Mouse (Mus musculus): ENCODE measurements around the gene Mutyh. TPM values are rescaled to one million over a fixed set of nuclear protein-coding genes. Genes with fewer than 3 reads are reported as not detected.

Mutyh gene
- polyA plus RNA-seq (2012; ENCODE audit: low replicate concordance) = 4.1 and 4.8 TPM in 2 replicates

DNA sequence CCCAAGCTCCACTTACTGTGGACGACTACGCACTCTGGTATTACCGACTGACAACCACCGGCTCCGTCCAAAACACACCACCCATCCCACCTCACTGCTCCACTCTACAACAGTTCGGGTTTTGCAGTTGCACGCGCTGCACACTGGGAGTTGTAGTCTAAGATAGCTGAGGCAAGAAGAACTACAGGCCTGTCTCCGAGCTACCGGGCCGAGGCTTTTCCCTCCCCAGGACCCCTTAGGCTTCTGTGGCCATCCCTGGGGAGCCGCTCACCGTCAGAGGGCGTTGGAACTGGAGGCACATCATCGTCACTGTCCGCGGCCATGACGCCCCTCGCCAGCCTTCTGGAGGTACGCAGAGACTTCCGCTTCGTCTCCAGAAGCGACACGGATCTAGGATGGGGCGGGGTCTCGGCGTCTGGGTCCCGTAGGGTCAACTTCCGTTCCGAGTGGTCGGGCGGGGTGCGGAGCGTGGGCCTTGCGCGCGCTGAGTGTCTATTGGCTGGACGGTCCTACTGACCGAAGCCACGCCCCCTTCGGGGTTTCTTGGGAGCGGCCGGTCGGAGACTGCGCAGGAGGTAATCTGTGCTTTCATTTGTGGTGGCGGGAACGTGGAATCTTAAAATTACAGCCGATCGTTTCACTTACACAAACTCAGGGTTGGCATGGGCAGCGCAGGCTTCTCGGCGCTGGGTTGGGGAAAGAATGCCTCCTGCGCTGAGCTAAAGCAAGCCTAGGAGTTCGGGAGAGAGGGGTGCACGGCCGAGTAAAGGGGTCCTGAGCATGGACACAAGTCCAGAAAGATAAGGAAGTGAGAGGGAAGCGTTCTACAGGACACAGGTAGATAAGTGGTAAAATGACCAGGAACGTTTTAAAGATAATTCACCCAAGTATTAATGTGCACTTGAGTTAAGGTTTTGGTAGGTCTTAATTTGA, at the start of gene Mutyh, which contains the start of gene Toe1:
TSS of gene Mutyh (plus strand) at position 527 of the 933 bp plus-strand sequence.
TSS of gene Toe1 (minus strand) at position 444 of the 933 bp plus-strand sequence.

DNA sequence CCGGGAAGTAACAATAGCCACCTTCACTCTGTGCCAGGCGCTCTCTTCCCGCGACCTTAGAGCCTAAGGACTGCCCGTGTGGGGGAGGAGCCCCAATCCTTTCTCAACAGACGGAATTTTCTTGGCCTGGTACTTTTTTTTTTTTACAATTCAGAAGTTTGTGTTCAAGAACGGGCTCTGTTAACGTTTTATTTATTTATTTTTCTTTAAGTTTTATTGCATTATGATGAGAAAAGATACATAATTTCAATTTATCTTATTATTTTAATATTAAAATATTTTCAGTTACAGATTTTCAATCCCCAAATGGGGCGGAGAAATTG, 14.1 kb downstream of the Mutyh start, which contains the start of gene Hpdl:
TSS of gene Hpdl (minus strand) at position 14 of the 323 bp plus-strand sequence.

Other genes with a start within 250 kb of the Mutyh start
- 0.32 and 0.99 TPM in 2 replicates for gene Ccdc17, start 211.1 kb upstream of the Mutyh start, polyA plus RNA-seq (2012; ENCODE audit: low replicate concordance)
- 1.5 and 41.3 TPM in 2 replicates for gene Nasp, start 179.8 kb upstream of the Mutyh start, polyA plus RNA-seq (2012; ENCODE audit: low replicate concordance)
- gene Akr1a1, start 156.0 kb upstream of the Mutyh start, polyA plus RNA-seq (2012; ENCODE audit: low replicate concordance) = 122 and 136 TPM in 2 replicates
- 0.86 and 18.9 TPM in 2 replicates for gene Prdx1, start 122.2 kb upstream of the Mutyh start, polyA plus RNA-seq (2012; ENCODE audit: low replicate concordance)
- 0.88 TPM in 1 of 2 replicates, not detected in the other for gene Mmachc, start 99.3 kb upstream of the Mutyh start, polyA plus RNA-seq (2012; ENCODE audit: low replicate concordance)
- gene Ccdc163, start 99.2 kb upstream of the Mutyh start, polyA plus RNA-seq (2012; ENCODE audit: low replicate concordance) = 1.6 and 2.3 TPM in 2 replicates
- gene Tesk2, start 86.8 kb upstream of the Mutyh start, polyA plus RNA-seq (2012; ENCODE audit: low replicate concordance) = 1.8 and 2.9 TPM in 2 replicates
- gene Toe1, start 83 bp upstream of the Mutyh start, polyA plus RNA-seq (2012; ENCODE audit: low replicate concordance) = 2.2 and 10.9 TPM in 2 replicates
- gene Hpdl, start 14.0 kb downstream of the Mutyh start, polyA plus RNA-seq (2012; ENCODE audit: low replicate concordance) = 1.8 and 2.8 TPM in 2 replicates
- gene Zswim5, start 69.7 kb downstream of the Mutyh start, polyA plus RNA-seq (2012; ENCODE audit: low replicate concordance) = 0.05 and 0.08 TPM in 2 replicates
- gene Urod, start 186.7 kb downstream of the Mutyh start, polyA plus RNA-seq (2012; ENCODE audit: low replicate concordance) = 14.6 and 47.6 TPM in 2 replicates
- 13.6 and 25.4 TPM in 2 replicates for gene Hectd3, start 187.6 kb downstream of the Mutyh start, polyA plus RNA-seq (2012; ENCODE audit: low replicate concordance)
- gene Eif2b3, start 211.7 kb downstream of the Mutyh start, polyA plus RNA-seq (2012; ENCODE audit: low replicate concordance) = 2.5 and 4.6 TPM in 2 replicates